Mouse (Mus musculus): ENCODE measurements around the gene Hnrnpl. TPM values are rescaled to one million over a fixed set of nuclear protein-coding genes. Genes with fewer than 3 reads are reported as not detected.

Hnrnpl gene
- total and polyA plus RNA-seq, 2 experiments: 90.1 to 109 TPM

- DNase-seq (ENCODE audit: extremely low read depth, low read depth, low spot score): no peak
- H3K27ac ChIP-seq (replicated peaks; ENCODE audit: insufficient read depth, low read depth, low read length): no peak overlapping the region
- H3K4me1 ChIP-seq (ENCODE audit: control insufficient read depth, insufficient read depth, low read length): no peaks in the 10 kb centered on the region
- no peak overlapping the region for H3K4me3 ChIP-seq (ENCODE audit: insufficient read depth, low read depth, low read length)
- no peaks in the 10 kb centered on the region for H3K79me2 ChIP-seq (ENCODE audit: control insufficient read depth, insufficient read depth, low read length)
- no peaks in the 10 kb centered on the region for H3K27me3 ChIP-seq (ENCODE audit: control insufficient read depth, insufficient read depth, low read length)
- no peaks in the 10 kb centered on the region for H3K36me3 ChIP-seq (ENCODE audit: control insufficient read depth, insufficient read depth, low read length)
- no peak overlapping the region for H3K9ac ChIP-seq (ENCODE audit: low read depth, low read length)
- TF ChIP-seq POLR2A (IDR thresholded peaks at IDR 0.05; ENCODE audit: extremely low read depth, insufficient read depth, low read length) (no peak), CTCF (IDR thresholded peaks at IDR 0.05; ENCODE audit: low read depth, low read length) (no peak)
Measured at GRCm38 (mm10) chr7:28791706-28792105, 16.6 kb upstream of the Hnrnpl start.

- WGBS: 82% methylated on average over 12 of the region's 14 CpGs
- H3K4me1 ChIP-seq (ENCODE audit: control insufficient read depth, insufficient read depth, low read length): peaks cover 3% of the 10 kb centered on the region; the same call in 1 of the 2 replicates
- no peaks in the 10 kb centered on the region for H3K27me3 ChIP-seq (ENCODE audit: control insufficient read depth, insufficient read depth, low read length)
- no peak overlapping the region for H3K4me3 ChIP-seq (ENCODE audit: insufficient read depth, low read depth, low read length)
- no peak overlapping the region for H3K27ac ChIP-seq (replicated peaks; ENCODE audit: insufficient read depth, low read depth, low read length)
- no peaks in the 10 kb centered on the region for H3K79me2 ChIP-seq (ENCODE audit: control insufficient read depth, insufficient read depth, low read length)
- H3K9ac ChIP-seq (ENCODE audit: low read depth, low read length): no peak overlapping the region
- no peaks in the 10 kb centered on the region for H3K36me3 ChIP-seq (ENCODE audit: control insufficient read depth, insufficient read depth, low read length)
- no peak for DNase-seq (ENCODE audit: extremely low read depth, low read depth, low spot score)
- no peak for TF ChIP-seq CTCF (IDR thresholded peaks at IDR 0.05; ENCODE audit: low read depth, low read length)
- TF ChIP-seq POLR2A (IDR thresholded peaks at IDR 0.05; ENCODE audit: extremely low read depth, insufficient read depth, low read length): no peak
Measured at GRCm38 (mm10) chr7:28792391-28793185, 15.8 kb upstream of the Hnrnpl start.

GRCm38 (mm10) chr7:28793834-28794233 lies 14.5 kb upstream of the Hnrnpl start:
- TF ChIP-seq CTCF (IDR thresholded peaks at IDR 0.05; ENCODE audit: low read depth, low read length): peak; percentile 37; the same call in 1 of the 2 replicates
- TF ChIP-seq POLR2A (IDR thresholded peaks at IDR 0.05; ENCODE audit: extremely low read depth, insufficient read depth, low read length): no peak
- H3K9ac ChIP-seq (ENCODE audit: low read depth, low read length): no peak overlapping the region
- DNase-seq (ENCODE audit: extremely low read depth, low read depth, low spot score): peak; percentile 33
- no peak overlapping the region for H3K4me3 ChIP-seq (ENCODE audit: insufficient read depth, low read depth, low read length)
- no peak overlapping the region for H3K27ac ChIP-seq (replicated peaks; ENCODE audit: insufficient read depth, low read depth, low read length)
- H3K36me3 ChIP-seq (ENCODE audit: control insufficient read depth, insufficient read depth, low read length): no peaks in the 10 kb centered on the region
- H3K79me2 ChIP-seq (ENCODE audit: control insufficient read depth, insufficient read depth, low read length): no peaks in the 10 kb centered on the region
- 22% methylated on average over 2 of the region's 2 CpGs for WGBS
- H3K27me3 ChIP-seq (ENCODE audit: control insufficient read depth, insufficient read depth, low read length): no peaks in the 10 kb centered on the region
- H3K4me1 ChIP-seq (ENCODE audit: control insufficient read depth, insufficient read depth, low read length): peaks cover 3% of the 10 kb centered on the region; the same call in 1 of the 2 replicates

- no peaks in the 10 kb centered on the region for H3K79me2 ChIP-seq (ENCODE audit: control insufficient read depth, insufficient read depth, low read length)
- H3K4me3 ChIP-seq (ENCODE audit: insufficient read depth, low read depth, low read length): no peak overlapping the region
- TF ChIP-seq CTCF (IDR thresholded peaks at IDR 0.05; ENCODE audit: low read depth, low read length) (no peak), POLR2A (IDR thresholded peaks at IDR 0.05; ENCODE audit: extremely low read depth, insufficient read depth, low read length) (no peak)
- peaks cover 3% of the 10 kb centered on the region; the same call in 1 of the 2 replicates for H3K4me1 ChIP-seq (ENCODE audit: control insufficient read depth, insufficient read depth, low read length)
- WGBS: 80% methylated on average over 3 of the region's 3 CpGs
- H3K27me3 ChIP-seq (ENCODE audit: control insufficient read depth, insufficient read depth, low read length): no peaks in the 10 kb centered on the region
- no peaks in the 10 kb centered on the region for H3K36me3 ChIP-seq (ENCODE audit: control insufficient read depth, insufficient read depth, low read length)
- no peak overlapping the region for H3K9ac ChIP-seq (ENCODE audit: low read depth, low read length)
- no peak for DNase-seq (ENCODE audit: extremely low read depth, low read depth, low spot score)
- H3K27ac ChIP-seq (replicated peaks; ENCODE audit: insufficient read depth, low read depth, low read length): no peak overlapping the region
Measured at GRCm38 (mm10) chr7:28794496-28794895, 13.8 kb upstream of the Hnrnpl start.

GRCm38 (mm10) chr7:28795832-28796231 lies 12.5 kb upstream of the Hnrnpl start:
- Histone ChIP-seq H3K79me2 (ENCODE audit: control insufficient read depth, insufficient read depth, low read length) (no peaks in the 10 kb centered on the region), H3K9ac (ENCODE audit: low read depth, low read length) (0 out of 2 replicates have a peak overlapping the region, but pooled peaks have one; percentile 7), H3K27me3 (ENCODE audit: control insufficient read depth, insufficient read depth, low read length) (no peaks in the 10 kb centered on the region), H3K4me1 (ENCODE audit: control insufficient read depth, insufficient read depth, low read length) (peaks cover 3% of the 10 kb centered on the region; the same call in 1 of the 2 replicates), H3K36me3 (ENCODE audit: control insufficient read depth, insufficient read depth, low read length) (no peaks in the 10 kb centered on the region), H3K27ac (replicated peaks; ENCODE audit: insufficient read depth, low read depth, low read length) (peak overlapping the region; percentile 7), H3K4me3 (ENCODE audit: insufficient read depth, low read depth, low read length) (peak overlapping the region; percentile 53)
- 72% methylated on average over 15 of the region's 15 CpGs for WGBS
- TF ChIP-seq POLR2A (IDR thresholded peaks at IDR 0.05; ENCODE audit: extremely low read depth, insufficient read depth, low read length) (no peak), CTCF (IDR thresholded peaks at IDR 0.05; ENCODE audit: low read depth, low read length) (no peak)
- DNase-seq (ENCODE audit: extremely low read depth, low read depth, low spot score): no peak

- no peaks in the 10 kb centered on the region for H3K27me3 ChIP-seq (ENCODE audit: control insufficient read depth, insufficient read depth, low read length)
- peak; percentile 52 for DNase-seq (ENCODE audit: extremely low read depth, low read depth, low spot score)
- no peaks in the 10 kb centered on the region for H3K79me2 ChIP-seq (ENCODE audit: control insufficient read depth, insufficient read depth, low read length)
- H3K27ac ChIP-seq (replicated peaks; ENCODE audit: insufficient read depth, low read depth, low read length): peak overlapping the region; percentile 2; the same call in 1 of the 2 replicates
- H3K9ac ChIP-seq (ENCODE audit: low read depth, low read length): peak overlapping the region; percentile 42
- peaks cover 3% of the 10 kb centered on the region; the same call in 1 of the 2 replicates for H3K4me1 ChIP-seq (ENCODE audit: control insufficient read depth, insufficient read depth, low read length)
- H3K4me3 ChIP-seq (ENCODE audit: insufficient read depth, low read depth, low read length): peak overlapping the region; percentile 53
- TF ChIP-seq CTCF (IDR thresholded peaks at IDR 0.05; ENCODE audit: low read depth, low read length) (peak; percentile 98), POLR2A (IDR thresholded peaks at IDR 0.05; ENCODE audit: extremely low read depth, insufficient read depth, low read length) (no peak)
- no peaks in the 10 kb centered on the region for H3K36me3 ChIP-seq (ENCODE audit: control insufficient read depth, insufficient read depth, low read length)
- WGBS: 6% methylated on average over 32 of the region's 32 CpGs
Measured at GRCm38 (mm10) chr7:28796562-28796975, 11.8 kb upstream of the Hnrnpl start.
